Mouse (Mus musculus) frontal cortex, adult (tissue): ENCODE measurements around the gene Rps3a1.
A peak's percentile ranks its signal among the peaks of the same experiment; 100 is the strongest.

ENCODE experiments used
- ATAC-seq: cut with Nextera tagmentation; 2 replicates; pipeline ENCODE4 v1.9.2; 2017; ENCODE audit warnings: mild to moderate bottlenecking, moderate library complexity, mixed read lengths; ENCODE audit not compliant: low TSS enrichment

The Rps3a1 gene

GRCm38 (mm10) chr3:86142263-86142933 is at the start of gene Rps3a1:
Gene Rps3a1, minus strand, starts transcription at chr3:86142702.
- ATAC-seq = peak; percentile 95

DNA sequence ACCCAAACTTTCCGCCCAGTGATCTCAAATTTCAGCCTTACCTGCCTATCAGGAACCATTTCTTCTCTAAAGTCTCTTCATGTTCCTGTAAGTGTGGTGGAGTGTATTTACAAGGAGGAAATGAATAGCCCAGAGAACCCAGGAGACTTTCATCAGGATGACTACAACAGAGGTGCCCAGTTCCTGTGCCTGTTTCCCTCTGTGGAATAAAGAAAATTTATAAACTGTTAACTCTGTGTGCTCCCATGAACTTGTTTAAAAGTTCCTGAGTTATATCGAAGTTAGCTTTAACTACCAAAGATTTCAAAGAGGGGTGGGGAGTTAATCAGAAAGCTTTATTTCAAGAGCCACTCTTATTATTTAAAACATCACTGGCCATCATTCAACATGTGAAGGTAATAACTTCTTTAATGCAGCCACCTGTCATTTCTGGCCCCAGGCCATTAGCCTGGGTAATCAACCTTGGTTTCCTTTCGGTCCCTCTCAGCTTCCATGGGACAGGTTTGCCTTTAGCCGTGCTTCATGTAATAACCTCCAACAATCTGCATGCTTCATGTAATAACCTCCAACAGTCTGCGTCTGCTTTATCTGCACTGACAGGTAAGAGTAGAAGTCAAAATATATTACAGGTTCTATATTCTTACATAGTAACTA is 45.4 kb upstream of the Rps3a1 start:
- no peak for ATAC-seq

DNA sequence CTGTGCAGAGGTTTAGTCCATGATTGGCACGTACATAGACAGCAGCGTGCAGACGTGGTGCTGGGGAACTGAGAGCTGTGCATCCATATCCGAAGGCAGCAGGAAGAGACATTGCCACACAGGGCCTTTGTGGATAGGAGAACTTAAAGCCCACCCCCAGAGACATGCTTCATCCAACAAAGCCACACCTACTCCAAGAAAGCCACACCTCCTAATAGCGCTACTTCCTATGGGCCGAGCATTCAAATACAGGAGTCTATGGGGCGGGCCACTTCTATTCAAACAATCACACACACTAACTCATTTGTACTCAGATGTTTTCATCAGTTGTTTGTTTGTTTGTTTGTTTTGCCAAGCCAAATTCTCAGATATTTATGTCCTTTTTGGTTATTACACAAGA is 42.0 kb upstream of the Rps3a1 start:
- ATAC-seq = no peak

DNA sequence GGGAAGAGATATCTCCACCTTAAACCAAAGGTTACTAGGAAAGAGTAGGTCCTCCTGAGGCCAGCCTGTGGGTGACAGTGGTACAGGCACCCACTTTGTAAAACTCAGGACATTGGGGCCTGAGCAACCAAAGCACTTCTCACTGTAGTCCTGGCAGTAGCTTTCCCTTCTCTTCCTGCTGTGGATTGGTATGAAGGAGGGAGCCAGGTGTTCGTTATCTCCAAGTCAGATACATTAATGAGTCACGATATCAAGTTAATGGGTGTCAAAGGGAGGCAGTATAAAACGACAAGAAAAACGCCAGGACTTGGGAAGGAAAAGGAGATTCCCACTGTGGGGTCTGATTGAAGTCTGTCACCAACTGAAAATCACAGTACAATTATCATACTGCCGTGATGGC is 38.6 kb upstream of the Rps3a1 start:
- ATAC-seq = no peak

- ATAC-seq = no peak
These were observed 37.2 kb upstream of the Rps3a1 start for GRCm38 (mm10) chr3:86179714-86180113.

DNA sequence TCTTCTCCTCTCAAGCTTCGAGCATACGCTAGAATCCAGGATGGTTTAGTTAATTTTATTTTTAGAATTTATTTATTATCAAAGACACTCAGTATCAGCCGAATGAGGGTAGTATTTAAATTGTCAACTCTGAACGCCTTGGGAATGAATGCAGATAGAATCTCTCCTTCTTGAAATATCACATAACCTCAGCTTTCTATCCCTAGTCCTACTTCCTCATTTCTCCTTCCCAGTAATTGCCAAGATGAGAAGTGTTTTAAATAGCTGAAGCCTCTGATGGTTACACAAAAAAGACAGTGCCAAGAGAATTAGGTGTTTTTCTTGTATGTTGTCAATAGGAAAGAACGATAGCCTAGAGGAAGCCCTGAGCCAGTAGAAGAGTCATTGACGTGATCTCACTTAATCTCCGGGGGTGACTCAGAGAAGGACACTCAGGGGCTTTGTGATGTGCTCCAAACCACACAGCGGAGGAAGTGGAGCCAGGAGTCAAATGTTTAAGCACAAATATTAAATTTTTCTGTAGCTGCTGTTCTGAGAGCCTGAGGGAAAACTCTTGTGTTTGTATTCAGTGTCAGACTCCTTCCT is 26.4 kb upstream of the Rps3a1 start:
- no peak for ATAC-seq

DNA sequence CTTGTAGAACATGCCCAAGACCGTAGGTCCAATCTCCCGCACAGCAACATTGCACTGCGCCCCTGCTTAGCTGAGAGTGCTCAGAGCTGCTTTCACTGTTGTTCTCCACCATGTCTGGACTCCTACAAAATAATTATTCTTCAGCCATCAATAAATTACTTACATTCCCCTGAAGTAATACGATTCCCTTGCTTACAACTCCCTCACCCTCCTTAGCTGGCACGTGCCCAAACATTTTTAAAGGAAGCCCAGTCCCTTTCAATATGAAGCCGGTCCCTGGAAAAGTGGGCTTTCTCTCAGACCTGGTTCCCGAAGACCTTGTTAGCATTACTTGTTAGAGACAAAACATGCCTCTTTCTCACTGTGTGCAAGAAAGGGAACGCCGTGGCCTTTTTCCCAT is 7.0 kb upstream of the Rps3a1 start:
- ATAC-seq = no peak

GRCm38 (mm10) chr3:86149063-86149462 is 6.6 kb upstream of the Rps3a1 start:
- ATAC-seq = no peak

DNA sequence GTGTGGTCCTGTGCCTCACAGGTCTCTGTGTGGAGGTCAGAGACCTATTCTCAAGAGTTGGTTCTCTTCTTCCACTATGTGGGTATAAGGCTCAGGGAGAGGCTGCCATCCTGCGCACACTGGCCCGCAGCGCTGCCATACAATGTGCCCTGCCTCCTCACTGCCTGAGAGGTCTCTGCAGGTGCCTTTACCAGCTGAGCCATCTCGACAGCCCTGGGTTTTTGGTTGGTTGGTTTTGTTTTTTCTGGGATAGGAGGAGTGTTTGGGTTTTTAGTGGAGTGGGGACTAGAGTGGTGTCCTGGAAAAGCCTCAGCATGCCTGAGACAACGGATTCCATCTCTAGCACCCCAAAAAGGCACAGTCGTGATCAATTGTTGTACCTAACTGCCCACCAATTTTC is 841 bp upstream of the Rps3a1 start:
- no peak for ATAC-seq

- ATAC-seq = peak; percentile 47
These were observed 424 bp upstream of the Rps3a1 start for GRCm38 (mm10) chr3:86142934-86143317.

- ATAC-seq = no peak
These were observed 628 bp downstream of the Rps3a1 start for GRCm38 (mm10) chr3:86141886-86142262.

DNA sequence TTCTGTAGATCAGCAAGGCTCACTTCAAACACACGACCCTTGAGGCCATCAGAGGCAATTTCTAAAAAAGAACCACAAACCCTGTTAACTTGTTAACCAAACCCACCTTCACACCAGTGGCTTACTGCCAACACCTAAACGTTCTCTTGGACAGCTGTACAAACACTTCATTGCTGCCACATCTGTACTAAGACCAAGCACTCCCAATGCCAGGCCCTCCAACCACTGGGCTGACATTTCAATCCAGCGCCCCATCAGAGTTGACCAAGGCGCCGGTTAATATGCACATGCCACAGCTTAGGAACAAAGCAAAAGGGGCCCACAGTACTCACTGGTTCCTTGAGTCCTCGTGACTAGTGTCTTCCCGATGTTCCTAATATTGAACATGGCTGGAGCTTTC is 1.1 kb downstream of the Rps3a1 start:
- ATAC-seq = no peak

DNA sequence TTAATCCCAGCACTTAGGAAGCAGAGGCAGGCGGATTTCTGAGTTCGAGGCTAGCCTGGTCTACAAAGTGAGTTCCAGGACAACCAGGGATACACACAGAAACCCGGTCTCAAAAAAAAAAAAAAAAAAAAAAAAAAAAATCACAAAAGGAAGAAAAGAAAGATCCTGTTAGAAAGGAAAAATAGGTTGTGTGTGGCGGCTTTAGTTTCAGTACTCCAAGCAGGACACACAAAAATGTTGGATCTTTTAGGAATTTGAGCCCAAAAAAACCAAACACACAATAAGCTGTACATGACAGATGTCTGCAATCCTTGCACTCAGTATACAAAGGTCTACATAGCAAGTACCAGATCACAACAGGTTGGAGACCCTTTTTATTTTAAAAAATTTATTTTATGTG is 2.8 kb downstream of the Rps3a1 start:
- no peak for ATAC-seq

GRCm38 (mm10) chr3:86136936-86137574 is 5.4 kb downstream of the Rps3a1 start:
- no peak for ATAC-seq

- no peak for ATAC-seq
These were observed 6.5 kb downstream of the Rps3a1 start for GRCm38 (mm10) chr3:86135886-86136563.

DNA sequence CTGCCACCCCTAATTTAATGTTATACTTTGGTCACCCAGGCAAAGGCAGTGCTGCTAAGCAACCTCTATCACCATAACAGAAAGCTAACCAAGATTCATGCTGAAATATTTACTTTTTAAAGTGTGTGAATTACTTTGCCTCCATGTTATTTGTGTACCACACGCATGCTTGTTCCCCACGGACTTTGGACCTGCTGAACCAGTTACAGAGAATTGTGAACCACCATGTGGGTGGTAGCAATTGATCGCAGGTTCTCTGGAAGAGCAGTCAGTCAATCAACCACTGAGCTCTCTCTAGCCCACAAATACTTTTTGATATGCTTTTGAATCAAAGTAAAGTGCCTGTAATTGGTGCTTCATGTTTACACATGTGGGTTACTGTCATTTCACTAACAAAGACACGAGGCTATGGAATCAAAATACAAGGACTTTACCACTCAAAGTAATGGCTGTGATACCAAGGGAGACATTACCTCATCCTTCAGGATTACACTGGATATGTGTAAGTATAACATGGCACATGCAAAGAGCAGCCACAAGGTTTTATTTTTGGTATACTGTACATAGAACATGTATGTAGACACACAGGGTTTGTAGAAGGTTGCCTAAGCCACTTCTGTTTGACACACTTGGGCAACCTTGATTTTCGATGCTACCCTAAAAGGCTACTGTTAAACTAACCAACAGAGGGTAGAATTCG is 7.4 kb downstream of the Rps3a1 start:
- ATAC-seq = no peak

DNA sequence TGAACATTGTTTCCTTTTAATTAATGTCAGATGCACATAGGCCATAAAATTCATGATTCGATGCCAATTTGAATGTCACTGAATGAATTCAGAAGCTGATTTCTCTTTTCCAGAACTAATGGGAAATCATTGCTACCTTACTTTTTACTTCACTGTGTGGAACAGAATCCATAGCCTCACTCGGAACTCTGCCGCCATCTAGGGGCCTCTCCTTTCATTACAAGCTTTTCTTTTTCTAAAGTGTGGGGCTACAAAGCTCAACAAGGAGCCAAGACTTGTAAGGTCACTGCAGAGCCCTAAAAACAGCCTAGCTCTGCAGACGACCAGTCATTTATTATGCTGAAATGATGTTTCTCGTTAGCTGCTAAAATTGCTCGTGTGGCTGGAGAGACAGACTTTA is 12.7 kb downstream of the Rps3a1 start:
- ATAC-seq = peak; percentile 79

DNA sequence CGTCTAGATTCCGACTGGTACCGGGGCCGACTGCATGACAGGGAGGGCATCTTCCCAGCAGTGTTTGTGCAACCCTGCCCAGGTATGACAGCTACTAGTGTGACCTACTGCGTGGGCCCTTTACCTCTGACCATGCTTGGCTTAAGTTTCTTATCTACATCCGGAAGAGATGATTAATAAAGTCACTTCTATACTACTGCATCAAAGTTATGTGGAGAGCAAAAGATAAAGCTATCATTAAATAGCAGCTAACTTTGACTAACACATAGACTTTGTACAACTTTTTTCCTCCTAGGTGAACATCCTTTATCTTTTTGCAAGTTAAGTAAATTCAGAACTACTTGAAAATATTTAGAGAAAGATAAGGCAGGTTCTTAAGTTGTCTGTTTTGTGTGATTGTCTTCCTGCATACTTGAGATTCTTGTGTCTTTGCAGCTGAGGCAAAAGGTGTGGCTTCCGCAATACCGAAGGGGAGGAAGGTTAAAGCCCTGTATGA is 19.2 kb downstream of the Rps3a1 start:
- ATAC-seq = no peak

GRCm38 (mm10) chr3:86122156-86122555 is 20.3 kb downstream of the Rps3a1 start:
- no peak for ATAC-seq

DNA sequence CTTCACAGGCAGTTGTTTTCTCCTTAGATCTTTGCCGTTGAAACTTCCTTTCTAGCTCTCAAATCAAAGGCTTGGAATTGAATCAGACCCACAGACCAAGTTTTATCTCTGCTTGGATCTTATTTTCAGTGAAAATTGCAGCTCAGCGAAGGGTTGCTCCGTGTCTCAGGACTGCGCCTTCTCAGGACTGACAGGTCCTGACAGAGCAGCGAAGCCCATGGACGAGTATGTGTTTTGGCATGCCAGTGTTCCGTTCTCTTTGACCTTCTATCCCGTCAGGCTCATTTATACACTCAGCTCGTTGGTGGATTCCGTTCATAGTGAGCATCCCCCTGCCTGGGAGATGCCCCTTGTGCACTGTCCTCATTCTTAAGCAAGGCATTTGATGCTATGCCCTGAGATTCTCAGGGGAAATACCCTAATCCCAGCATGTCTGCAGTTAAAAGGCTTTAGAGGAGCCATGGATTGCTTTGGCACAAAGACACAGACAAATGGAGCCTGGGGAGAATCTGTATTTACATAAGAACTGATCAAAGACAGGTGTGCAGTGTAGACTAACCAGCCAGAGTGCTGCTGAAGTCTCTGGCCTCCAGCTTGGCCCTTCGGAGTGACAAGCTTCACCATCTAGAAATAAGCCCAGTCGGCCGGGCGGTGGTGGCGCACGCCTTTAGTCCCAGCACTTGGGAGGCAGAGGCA is 23.1 kb downstream of the Rps3a1 start:
- ATAC-seq = no peak

DNA sequence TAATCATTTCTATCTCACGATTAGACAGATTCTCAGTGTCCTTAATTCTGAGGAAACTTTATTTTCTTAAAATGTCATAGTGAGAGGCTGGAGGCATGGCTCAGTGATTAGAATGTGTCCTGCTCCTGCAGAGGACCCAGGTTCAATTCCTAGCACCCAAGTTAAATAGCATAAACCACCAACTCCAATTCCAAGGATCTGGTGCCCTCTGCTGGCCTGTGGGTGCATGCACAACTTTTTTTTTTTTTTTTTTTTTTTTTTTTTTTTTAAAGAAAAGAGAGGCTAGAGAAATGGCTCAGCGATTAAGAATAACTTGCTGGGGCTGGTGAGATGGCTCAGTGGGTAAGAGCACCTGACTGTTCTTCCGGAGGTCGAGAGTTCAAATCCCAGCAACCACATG is 25.6 kb downstream of the Rps3a1 start:
- no peak for ATAC-seq
